Mouse (Mus musculus) erythroblast, embryonic 14.5 days (primary cell): Measurements from ENCODE around the gene Stat5a.

Experiments used
- GATA1 ChIP-seq: IDR thresholded peaks from 2 replicates; pipeline ENCODE4 v1.6.1; 2012; ENCODE audit warnings: low read length, inconsistent platforms, mixed read lengths
- TAL1 ChIP-seq: IDR thresholded peaks from 3 replicates; pipeline ENCODE4 v1.6.1; 2012; ENCODE audit warnings: low read length, inconsistent platforms, mixed read lengths

DNA sequence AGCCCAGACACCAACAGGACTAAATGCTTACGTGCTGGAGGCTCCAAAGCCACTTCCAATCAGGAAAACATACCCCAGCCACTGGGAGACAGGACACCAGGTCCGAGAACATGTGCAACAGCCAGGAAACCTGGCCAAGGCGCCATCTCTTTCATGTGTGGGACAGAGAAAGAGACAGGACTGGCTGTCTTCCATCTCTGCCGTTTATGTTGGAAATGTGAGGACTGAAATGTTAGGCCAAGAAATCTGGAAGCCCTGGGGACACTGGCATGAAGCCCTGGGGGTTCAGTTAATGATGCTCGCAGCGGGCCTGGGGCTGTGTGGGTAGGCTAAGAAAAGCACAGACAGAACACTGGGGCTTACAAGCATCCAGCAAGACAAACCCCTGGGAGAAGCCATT is 31.3 kb downstream of the Stat5a start:
- TF ChIP-seq TAL1 (no peak), GATA1 (no peak)
